Comparison of ENCODE assay signal across 11 mouse cellular contexts in genomic region chr4:149557905-149558304, GRCm38 (mm10).
"Had no signal": no experiment of that assay in that cellular context is flagged by ENCODE, and none has a peak within 500 bp of the region (broad histone marks: within the 10 kb centered on the region; RNA-seq: fewer than 3 reads in every experiment).

No protein-coding gene starts in this region.

- H3K4me3 ChIP-seq: limb, embryonic 15.5 days; liver, embryonic 12.5 days; midbrain, embryonic 13.5 days; myocyte; neural tube, embryonic 15.5 days had no signal

- H3K27me3 ChIP-seq: limb, embryonic 15.5 days; liver, embryonic 12.5 days; midbrain, embryonic 13.5 days; neural tube, embryonic 15.5 days had no signal

- H3K27ac ChIP-seq: kidney, postnatal 0 days; limb, embryonic 15.5 days; liver, embryonic 12.5 days; midbrain, embryonic 13.5 days; neural tube, embryonic 15.5 days had no signal

- H3K36me3 ChIP-seq: liver, embryonic 12.5 days had no signal

- H3K9me3 ChIP-seq: limb, embryonic 15.5 days; liver, embryonic 12.5 days; neural tube, embryonic 15.5 days had no signal

- DNase-seq: kidney, postnatal 36 days; lung, postnatal 14 days; right cerebral cortex, adult 18-20 months; right cerebral cortex, postnatal 25 days; thymus, postnatal 4 days had no signal
